Mouse (Mus musculus): ENCODE data around the gene Eci1. TPM values are rescaled to one million over a fixed set of nuclear protein-coding genes. Genes with fewer than 3 reads are reported as not detected.
"Not testable (repeated sequence)": the region's sequence is repeated elsewhere in the genome, so short reads cannot be mapped to it uniquely, and the experiment has no call there.

The Eci1 gene
- polyA plus RNA-seq, 1 experiment from 2014 or later: 263 TPM

DNA sequence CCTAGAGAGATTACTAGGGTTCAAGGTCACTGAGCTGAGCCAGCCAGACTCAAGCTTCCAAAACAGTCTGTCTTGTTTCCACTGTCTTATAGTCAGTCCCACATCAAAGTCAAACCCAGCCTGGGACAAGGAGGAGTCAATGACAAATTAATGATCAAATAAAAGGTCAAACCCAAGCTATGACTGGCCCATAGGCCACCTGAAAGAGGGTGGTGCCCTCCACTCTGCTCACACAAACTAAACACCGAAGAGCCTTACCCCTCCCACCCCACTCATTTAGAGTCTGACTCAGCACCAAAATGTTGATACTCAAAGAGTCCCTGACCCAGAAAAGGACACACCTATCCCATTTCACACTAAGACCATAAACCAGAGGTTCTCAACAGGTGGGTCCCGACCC, 26.9 kb downstream of the Eci1 start:
- Histone ChIP-seq H3K27me3 (ENCODE audit: control insufficient read depth, insufficient read depth, low read length) (no peaks in the 10 kb centered on the region), H3K4me3 (ENCODE audit: low read depth, low read length) (no peak overlapping the region), H3K4me1 (replicated peaks; ENCODE audit: control insufficient read depth, insufficient read depth) (no peaks in the 10 kb centered on the region), H3K36me3 (ENCODE audit: control insufficient read depth, insufficient read depth, low read length) (peaks cover 16% of the 10 kb centered on the region), H3K9ac (ENCODE audit: low read length) (no peak overlapping the region), H3K4me2 (replicated peaks; ENCODE audit: low read depth) (no peak overlapping the region), H3K9me3 (ENCODE audit: control insufficient read depth, low read length) (no peaks in the 10 kb centered on the region), H3K27ac (replicated peaks) (peak overlapping the region; percentile 99)
- TF ChIP-seq EP300 (optimal IDR thresholded peaks at IDR 0.05) (no peak), CTCF (IDR thresholded peaks at IDR 0.05; ENCODE audit: low read depth) (no peak)
- no peak for DNase-seq (ENCODE audit: low spot score)
- ATAC-seq (ENCODE audit: low FRiP score, low TSS enrichment): 0 out of 2 replicates have a peak, but pooled peaks have one; percentile 11
- 60% methylated on average over 2 of the region's 2 CpGs for WGBS

DNA sequence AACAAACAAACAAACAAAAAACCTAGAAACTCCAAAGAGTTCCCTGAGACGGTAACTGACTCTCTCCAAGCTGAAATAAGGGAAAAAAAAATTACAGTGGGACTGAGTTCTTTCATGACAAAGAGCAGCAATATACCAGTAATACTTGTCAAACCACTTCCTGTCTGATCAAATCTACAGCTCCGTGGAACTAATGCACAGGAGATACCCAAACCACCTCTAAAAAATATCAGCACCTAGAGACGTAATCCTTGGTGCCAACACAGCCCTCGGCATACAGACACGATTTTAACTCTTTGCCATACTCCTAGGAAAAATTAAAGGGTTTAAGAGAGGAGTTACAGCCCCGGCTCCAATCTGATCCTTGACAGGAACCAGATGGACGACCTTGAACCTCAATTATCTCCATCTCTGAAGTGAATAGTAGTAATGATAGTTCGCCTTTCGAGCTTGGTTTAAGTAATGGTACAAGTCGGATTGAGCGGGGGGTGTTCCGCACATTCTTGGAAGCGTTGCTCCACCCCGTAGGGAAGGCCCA, 27.8 kb downstream of the Eci1 start:
- 2% methylated on average over 14 of the region's 14 CpGs for WGBS
- TF ChIP-seq CTCF (IDR thresholded peaks at IDR 0.05; ENCODE audit: low read depth) (no peak), EP300 (optimal IDR thresholded peaks at IDR 0.05) (peak; percentile 22)
- Histone ChIP-seq H3K9me3 (ENCODE audit: control insufficient read depth, low read length) (no peaks in the 10 kb centered on the region), H3K4me3 (ENCODE audit: low read depth, low read length) (peak overlapping the region; percentile 91), H3K9ac (ENCODE audit: low read length) (peak overlapping the region; percentile 94), H3K36me3 (ENCODE audit: control insufficient read depth, insufficient read depth, low read length) (peaks cover 7% of the 10 kb centered on the region), H3K27me3 (ENCODE audit: control insufficient read depth, insufficient read depth, low read length) (no peaks in the 10 kb centered on the region), H3K4me2 (replicated peaks; ENCODE audit: low read depth) (peak overlapping the region; percentile 56), H3K27ac (replicated peaks) (peak overlapping the region; percentile 99), H3K4me1 (replicated peaks; ENCODE audit: control insufficient read depth, insufficient read depth) (no peaks in the 10 kb centered on the region)
- no peak for DNase-seq (ENCODE audit: low spot score)
- peak; percentile 3; the same call in 1 of the 2 replicates for ATAC-seq (ENCODE audit: low FRiP score, low TSS enrichment)

DNA sequence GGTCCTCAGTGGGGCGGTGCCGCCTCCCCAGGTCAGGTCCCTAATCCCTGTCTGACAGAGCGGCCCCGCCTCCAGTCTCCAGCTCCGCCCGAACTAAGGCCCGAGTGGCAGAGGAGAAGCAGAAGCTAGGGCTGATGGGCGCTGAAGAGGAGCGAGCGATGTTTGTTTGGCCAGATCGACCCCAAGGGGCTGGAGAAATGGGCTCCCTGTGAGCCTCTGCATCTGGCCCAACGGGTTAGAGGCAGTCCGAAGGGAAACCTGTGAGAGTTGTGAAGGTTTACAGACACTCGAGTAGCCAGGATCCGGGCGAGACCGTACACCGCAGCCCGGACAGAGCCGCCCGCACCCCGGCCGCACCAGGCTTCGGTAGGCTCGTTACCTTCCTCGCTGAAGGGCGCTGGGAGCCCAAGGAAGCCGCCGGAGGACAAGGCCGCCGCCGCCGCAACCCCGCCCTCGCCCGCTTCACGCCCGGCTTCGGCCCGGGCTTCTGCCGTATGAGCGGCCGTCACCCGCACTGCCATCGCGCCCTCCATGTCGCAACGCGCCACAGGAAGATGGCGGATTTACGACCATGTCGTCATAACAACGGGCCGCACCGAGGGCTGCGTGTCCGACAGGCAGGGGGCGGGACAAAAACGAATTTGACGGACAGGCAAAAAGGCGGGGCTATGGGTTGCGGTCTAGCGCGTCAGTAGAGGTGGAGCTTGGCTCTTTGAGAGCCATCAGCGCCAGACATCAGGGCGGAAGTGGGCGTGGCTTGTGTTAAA, 28.5 kb downstream of the Eci1 start:
- H3K27ac ChIP-seq (replicated peaks): peak overlapping the region; percentile 99
- no peaks in the 10 kb centered on the region for H3K27me3 ChIP-seq (ENCODE audit: control insufficient read depth, insufficient read depth, low read length)
- no peaks in the 10 kb centered on the region for H3K9me3 ChIP-seq (ENCODE audit: control insufficient read depth, low read length)
- peak overlapping the region; percentile 94 for H3K9ac ChIP-seq (ENCODE audit: low read length)
- H3K4me3 ChIP-seq (ENCODE audit: low read depth, low read length): peak overlapping the region; percentile 91
- ATAC-seq (ENCODE audit: low FRiP score, low TSS enrichment) (peak; percentile 92), DNase-seq (ENCODE audit: low spot score) (peak; percentile 100)
- under 1% methylated on average over 67 of the region's 67 CpGs for WGBS
- H3K4me2 ChIP-seq (replicated peaks; ENCODE audit: low read depth): peak overlapping the region; percentile 56
- H3K4me1 ChIP-seq (replicated peaks; ENCODE audit: control insufficient read depth, insufficient read depth): no peaks in the 10 kb centered on the region
- TF ChIP-seq CTCF (IDR thresholded peaks at IDR 0.05; ENCODE audit: low read depth) (peak; percentile 48), EP300 (optimal IDR thresholded peaks at IDR 0.05) (no peak)
- H3K36me3 ChIP-seq (ENCODE audit: control insufficient read depth, insufficient read depth, low read length): peaks cover under 1% of the 10 kb centered on the region

DNA sequence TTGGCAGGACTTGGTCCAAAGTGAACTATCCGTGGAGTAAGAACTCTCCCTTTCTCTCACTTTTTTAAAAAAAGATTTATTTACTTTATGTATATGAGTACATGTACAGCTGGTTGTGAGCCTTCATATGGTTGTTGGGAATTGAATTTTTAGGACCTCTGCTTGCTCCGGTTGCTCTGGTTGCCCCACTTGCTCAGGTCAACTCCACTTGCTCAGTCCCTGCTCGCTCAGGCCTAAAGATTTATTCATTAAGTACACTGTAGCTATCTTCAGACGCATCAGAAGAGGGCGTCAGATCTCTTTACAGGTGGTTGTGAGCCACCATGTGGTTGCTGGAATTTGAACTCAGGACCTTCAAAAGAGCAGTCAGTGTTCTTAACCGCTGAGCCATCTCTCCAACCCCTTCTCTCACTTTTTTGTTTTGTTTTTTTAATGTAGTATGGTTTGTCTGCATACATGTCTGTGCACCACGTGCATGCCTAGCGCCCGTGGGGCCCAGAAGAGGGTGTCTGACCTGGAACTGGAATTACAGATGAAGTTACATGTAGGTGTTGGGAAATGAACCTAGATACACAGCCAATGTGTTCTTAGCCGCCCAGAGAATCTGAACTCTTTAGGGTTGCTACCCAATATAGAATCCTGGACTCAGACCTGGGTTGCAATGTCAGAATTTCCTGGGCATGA, 29.2 kb downstream of the Eci1 start:
- H3K36me3 ChIP-seq (ENCODE audit: control insufficient read depth, insufficient read depth, low read length); H3K27me3 ChIP-seq (ENCODE audit: control insufficient read depth, insufficient read depth, low read length); ATAC-seq (ENCODE audit: low FRiP score, low TSS enrichment); H3K9me3 ChIP-seq (ENCODE audit: control insufficient read depth, low read length); H3K4me3 ChIP-seq (ENCODE audit: low read depth, low read length); H3K4me1 ChIP-seq (replicated peaks; ENCODE audit: control insufficient read depth, insufficient read depth); H3K9ac ChIP-seq (ENCODE audit: low read length); DNase-seq (ENCODE audit: low spot score): not testable (repeated sequence)
- Histone ChIP-seq H3K27ac (replicated peaks) (peak overlapping the region; percentile 58), H3K4me2 (replicated peaks; ENCODE audit: low read depth) (peak overlapping the region; percentile 37)
- 45% methylated on average over 10 of the region's 10 CpGs for WGBS

DNA sequence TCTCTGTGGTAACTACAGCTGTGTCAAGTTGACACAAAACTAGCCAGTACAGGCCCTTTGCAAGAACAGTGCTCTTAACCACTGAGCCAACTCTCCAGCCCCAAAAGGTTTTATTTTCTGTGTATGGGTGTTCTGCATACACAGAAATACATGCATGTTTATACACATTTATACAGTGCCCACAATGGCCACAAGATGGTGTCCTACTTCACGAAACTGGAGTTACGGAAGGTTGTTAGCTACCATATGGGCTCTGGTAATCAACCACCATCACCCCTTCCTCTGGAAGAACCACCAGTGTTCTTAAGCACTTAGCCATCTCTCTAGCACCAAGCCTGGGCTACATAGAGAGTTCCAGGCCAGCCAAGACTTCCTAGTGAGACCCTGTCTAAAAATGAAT, 35.1 kb downstream of the Eci1 start:
- WGBS: 77% methylated on average over 2 of the region's 2 CpGs
- Histone ChIP-seq H3K9me3 (ENCODE audit: control insufficient read depth, low read length) (no peaks in the 10 kb centered on the region), H3K27me3 (ENCODE audit: control insufficient read depth, insufficient read depth, low read length) (no peaks in the 10 kb centered on the region), H3K27ac (replicated peaks) (no peak overlapping the region), H3K4me3 (ENCODE audit: low read depth, low read length) (no peak overlapping the region), H3K36me3 (ENCODE audit: control insufficient read depth, insufficient read depth, low read length) (no peaks in the 10 kb centered on the region), H3K4me2 (replicated peaks; ENCODE audit: low read depth) (no peak overlapping the region), H3K4me1 (replicated peaks; ENCODE audit: control insufficient read depth, insufficient read depth) (no peaks in the 10 kb centered on the region), H3K9ac (ENCODE audit: low read length) (no peak overlapping the region)
- ATAC-seq (ENCODE audit: low FRiP score, low TSS enrichment): peak; percentile 58; the same call in 1 of the 2 replicates
- TF ChIP-seq CTCF (IDR thresholded peaks at IDR 0.05; ENCODE audit: low read depth) (peak; percentile 76), EP300 (optimal IDR thresholded peaks at IDR 0.05) (no peak)
- DNase-seq (ENCODE audit: low spot score): peak; percentile 52

DNA sequence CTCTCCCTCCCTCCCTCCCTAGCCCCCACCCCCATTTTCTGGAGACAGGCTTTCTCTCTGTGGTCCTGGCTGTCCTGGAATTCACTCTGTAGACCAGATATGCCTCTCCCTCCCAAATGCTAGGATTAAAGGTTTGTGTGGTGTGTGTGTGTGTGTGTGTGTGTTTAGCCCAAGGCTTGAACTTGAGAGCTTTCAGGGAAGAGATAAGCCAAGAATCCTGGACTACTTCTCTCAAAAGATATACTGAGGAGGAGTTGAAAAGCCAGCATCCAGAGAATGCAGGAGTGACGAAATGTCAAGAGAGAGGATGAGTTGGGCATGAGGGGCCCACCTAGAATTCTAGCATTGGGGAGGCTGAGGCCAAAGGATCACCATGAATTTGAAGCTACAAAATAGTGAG, 36.5 kb downstream of the Eci1 start:
- Histone ChIP-seq H3K9ac (ENCODE audit: low read length) (no peak overlapping the region), H3K27ac (replicated peaks) (no peak overlapping the region), H3K4me2 (replicated peaks; ENCODE audit: low read depth) (no peak overlapping the region), H3K4me1 (replicated peaks; ENCODE audit: control insufficient read depth, insufficient read depth) (no peaks in the 10 kb centered on the region), H3K27me3 (ENCODE audit: control insufficient read depth, insufficient read depth, low read length) (no peaks in the 10 kb centered on the region), H3K9me3 (ENCODE audit: control insufficient read depth, low read length) (no peaks in the 10 kb centered on the region), H3K4me3 (ENCODE audit: low read depth, low read length) (no peak overlapping the region), H3K36me3 (ENCODE audit: control insufficient read depth, insufficient read depth, low read length) (no peaks in the 10 kb centered on the region)
- no peak for TF ChIP-seq CTCF (IDR thresholded peaks at IDR 0.05; ENCODE audit: low read depth)
- no peak for TF ChIP-seq EP300 (optimal IDR thresholded peaks at IDR 0.05)
- DNase-seq (ENCODE audit: low spot score) (no peak), ATAC-seq (ENCODE audit: low FRiP score, low TSS enrichment) (no peak)
- 76% methylated on average over 1 of the region's 1 CpGs for WGBS
